Mouse (Mus musculus) olfactory bulb, adult 2 months (tissue): ENCODE data around the gene Egfl8.

Experiments used
- CTCF ChIP-seq: fragments of 200-500 bp; IDR thresholded peaks from 2 replicates; pipeline ENCODE4 v1.5.1; 2012; ENCODE audit warnings: low read depth, mild to moderate bottlenecking, low read length, moderate library complexity; ENCODE audit not compliant: insufficient read depth
- POLR2A ChIP-seq: fragments of 200-500 bp; IDR thresholded peaks from 2 replicates; pipeline ENCODE4 v1.6.1; 2012; ENCODE audit warnings: mild to moderate bottlenecking, low read depth, low read length, moderate library complexity; ENCODE audit not compliant: insufficient read depth

DNA sequence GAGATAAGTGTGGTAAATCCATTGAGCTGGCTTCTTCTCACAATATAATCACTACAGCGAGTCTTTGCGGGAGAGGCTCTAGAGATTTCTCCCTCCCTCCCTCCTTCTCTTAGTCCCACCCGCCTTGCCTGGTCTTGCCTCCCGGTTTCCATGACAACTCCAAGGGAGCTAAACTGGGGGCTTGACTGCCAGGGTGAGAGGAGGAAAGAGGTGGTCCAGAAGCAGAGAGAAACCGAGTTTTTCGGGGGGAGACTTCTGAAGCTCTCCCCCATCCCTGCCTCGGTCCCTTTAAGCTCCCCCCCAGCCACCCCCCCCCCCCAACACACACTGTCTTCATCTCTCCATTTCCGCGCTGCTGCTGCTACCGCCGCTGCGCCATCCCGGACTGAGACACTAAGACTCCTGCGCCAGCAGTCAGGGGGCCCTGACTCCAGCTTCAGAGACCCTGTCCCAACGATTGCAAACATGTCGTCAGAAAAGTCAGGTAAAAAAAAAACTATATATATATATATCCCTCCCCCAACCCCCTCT is 13.5 kb upstream of the Egfl8 start, which contains the start of gene Prrt1:
- 0 out of 2 replicates have a peak, but pooled peaks have one; percentile 14 for TF ChIP-seq POLR2A
- no peak for TF ChIP-seq CTCF
